Mouse (Mus musculus) myocyte (in vitro differentiated cells): ENCODE data around the gene Copb2. TPM values are rescaled to one million over a fixed set of nuclear protein-coding genes. Genes with fewer than 3 reads are reported as not detected.

Experiments used
- H3K27me3 ChIP-seq: one replicate; pipeline ENCODE4 v1.6.1; 2011; ENCODE audit not compliant: control insufficient read depth, insufficient read depth, insufficient read length
- H3K36me3 ChIP-seq: one replicate; pipeline ENCODE4 v1.6.1; 2011; ENCODE audit not compliant: control insufficient read depth, insufficient read depth
- H3K4me2 ChIP-seq: one replicate; pipeline ENCODE4 v1.6.1; 2011; ENCODE audit warnings: low read depth, control low read depth
- H3K4me3 ChIP-seq: one replicate; pipeline ENCODE4 v1.5.1; 2011; ENCODE audit warnings: mild to moderate bottlenecking, control low read depth, moderate library complexity
- H3K79me2 ChIP-seq: one replicate; pipeline ENCODE4 v1.6.1; 2011; ENCODE audit not compliant: control insufficient read depth, insufficient read depth
- H3ac ChIP-seq: one replicate; pipeline ENCODE4 v1.6.1; 2011; ENCODE audit not compliant: control insufficient read depth, insufficient read length
- CEBPB ChIP-seq: IDR thresholded peaks from 2 replicates; pipeline ENCODE4 v1.6.1; 2011; ENCODE audit warnings: mild to moderate bottlenecking, moderate library complexity; ENCODE audit not compliant: poor library complexity, insufficient read depth, severe bottlenecking
- E2F4 ChIP-seq: IDR thresholded peaks from one replicate; pipeline ENCODE4 v1.6.1; 2011; ENCODE audit warnings: mild to moderate bottlenecking, control low read depth, moderate library complexity; ENCODE audit not compliant: insufficient read depth
- MAX ChIP-seq: IDR thresholded peaks from one replicate; pipeline ENCODE4 v1.6.1; 2011; ENCODE audit warnings: low read depth, mild to moderate bottlenecking, control low read depth
- MYOD1 ChIP-seq, 3 experiments: IDR thresholded peaks; one replicate each; pipeline ENCODE4 v1.6.1; 2011; ENCODE audit warnings: control low read depth in 2 of 3, low read depth in 2 of 3, mild to moderate bottlenecking in 2 of 3, moderate library complexity in 1 of 3; ENCODE audit not compliant: insufficient read length in 2 of 3, control insufficient read depth in 1 of 3
- MYOG ChIP-seq, 3 experiments: IDR thresholded peaks; one replicate each; pipeline ENCODE4 v1.6.1; 2011; ENCODE audit warnings: control low read depth in 2 of 3, low read depth in 2 of 3, mild to moderate bottlenecking in 2 of 3; ENCODE audit not compliant: insufficient read length in 2 of 3, control insufficient read depth in 1 of 3, insufficient read depth in 1 of 3
- POLR2A ChIP-seq: IDR thresholded peaks from one replicate; pipeline ENCODE4 v1.6.1; 2011; ENCODE audit warnings: low read depth, mild to moderate bottlenecking, control low read depth, moderate library complexity; ENCODE audit not compliant: insufficient read length
- POLR2AphosphoS2 ChIP-seq: IDR thresholded peaks from one replicate; pipeline ENCODE4 v1.6.1; 2011; ENCODE audit warnings: low read depth, control low read depth; ENCODE audit not compliant: insufficient read length
- REST ChIP-seq: IDR thresholded peaks from one replicate; pipeline ENCODE4 v1.6.1; 2011; ENCODE audit warnings: mild to moderate bottlenecking, control low read depth, moderate library complexity; ENCODE audit not compliant: insufficient read depth, insufficient read length
- SRF ChIP-seq: IDR thresholded peaks from one replicate; pipeline ENCODE4 v1.6.1; 2011; ENCODE audit warnings: low read depth; ENCODE audit not compliant: control insufficient read depth, insufficient read length
- TCF12 ChIP-seq: IDR thresholded peaks from one replicate; pipeline ENCODE4 v1.6.1; 2011; ENCODE audit warnings: mild to moderate bottlenecking, control low read depth; ENCODE audit not compliant: poor library complexity, insufficient read depth, severe bottlenecking
- TCF3 ChIP-seq: IDR thresholded peaks from one replicate; pipeline ENCODE4 v1.6.1; 2011; ENCODE audit warnings: low read depth, control low read depth; ENCODE audit not compliant: insufficient read length
- USF1 ChIP-seq: IDR thresholded peaks from one replicate; pipeline ENCODE4 v1.6.1; 2011; ENCODE audit warnings: low read depth, mild to moderate bottlenecking, control low read depth, moderate library complexity
- polyA plus RNA-seq: library from polyadenylated mRNA; unstranded; fragments of >200 nt; fragmentation: generic; extraction: Trizol; gene quantifications from one replicate; pipeline ENCODE4 v1.2.1, GENCODE M21; 2012; ENCODE audit warnings: missing spikeins

Gene Copb2
- polyA plus RNA-seq, 1 experiment, result 94.1 TPM

DNA sequence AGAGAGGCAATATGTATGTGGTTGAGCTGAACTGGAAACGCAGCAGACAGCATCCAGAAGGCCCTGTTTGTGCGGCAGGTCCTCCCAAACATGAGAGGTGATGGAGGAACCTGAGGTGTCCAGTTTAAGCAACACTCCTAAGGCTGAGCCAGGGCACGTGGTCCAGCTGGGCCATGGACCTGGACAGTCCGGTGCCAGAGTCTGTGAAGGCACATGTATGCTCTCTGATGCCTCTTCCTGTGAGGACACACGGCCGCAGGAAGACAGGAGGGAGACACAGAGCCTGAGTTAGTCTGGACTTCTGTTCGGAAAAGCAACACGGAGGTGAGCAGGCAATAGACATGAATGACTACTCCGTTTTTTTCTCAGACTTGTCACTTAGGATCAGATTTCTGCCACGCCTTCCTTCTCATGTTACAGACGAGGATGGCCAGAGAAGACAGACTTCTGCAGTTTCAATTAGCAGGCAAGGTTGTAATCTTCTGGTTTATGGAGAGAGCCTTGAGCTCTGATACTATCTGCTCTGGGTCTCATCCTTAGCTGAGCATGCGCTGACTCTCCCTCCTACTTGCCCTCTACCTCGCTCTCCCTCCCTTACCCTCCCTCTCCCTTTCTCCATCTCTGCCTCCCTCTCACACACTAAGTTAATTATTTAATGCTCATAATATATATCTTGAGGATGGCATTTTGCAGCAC is 25.4 kb upstream of the Copb2 start:
- Histone ChIP-seq H3K4me3 (no peak overlapping the region), H3ac (no peak overlapping the region), H3K36me3 (no peaks in the 10 kb centered on the region), H3K4me2 (peak overlapping the region; percentile 44), H3K27me3 (no peaks in the 10 kb centered on the region), H3K79me2 (no peaks in the 10 kb centered on the region)
- TF ChIP-seq MYOD1 (IDR thresholded peaks at IDR 0.05; ENCODE audit: control insufficient read depth in 1 of 3, insufficient read length in 2 of 3, low read depth in 2 of 3) (no peak), POLR2AphosphoS2 (no peak), CEBPB (no peak), MYOG (IDR thresholded peaks at IDR 0.05; ENCODE audit: control insufficient read depth in 1 of 3, insufficient read depth in 1 of 3, insufficient read length in 2 of 3, low read depth in 2 of 3) (no peak), E2F4 (no peak), TCF12 (no peak), MAX (no peak), USF1 (no peak), TCF3 (no peak), POLR2A (no peak), REST (no peak)

GRCm38 (mm10) chr9:98538713-98539360 is 24.7 kb upstream of the Copb2 start:
- TF ChIP-seq USF1 (no peak), TCF12 (no peak), E2F4 (no peak), MAX (no peak), TCF3 (no peak), POLR2A (no peak), MYOD1 (IDR thresholded peaks at IDR 0.05; ENCODE audit: control insufficient read depth in 1 of 3, insufficient read length in 2 of 3, low read depth in 2 of 3) (no peak), CEBPB (no peak), MYOG (IDR thresholded peaks at IDR 0.05; ENCODE audit: control insufficient read depth in 1 of 3, insufficient read depth in 1 of 3, insufficient read length in 2 of 3, low read depth in 2 of 3) (no peak), REST (no peak), POLR2AphosphoS2 (no peak), SRF (no peak)
- no peaks in the 10 kb centered on the region for H3K79me2 ChIP-seq
- H3ac ChIP-seq, result no peak overlapping the region
- no peaks in the 10 kb centered on the region for H3K27me3 ChIP-seq
- H3K4me2 ChIP-seq, result peak overlapping the region; percentile 44
- H3K36me3 ChIP-seq, result no peaks in the 10 kb centered on the region
- no peak overlapping the region for H3K4me3 ChIP-seq

DNA sequence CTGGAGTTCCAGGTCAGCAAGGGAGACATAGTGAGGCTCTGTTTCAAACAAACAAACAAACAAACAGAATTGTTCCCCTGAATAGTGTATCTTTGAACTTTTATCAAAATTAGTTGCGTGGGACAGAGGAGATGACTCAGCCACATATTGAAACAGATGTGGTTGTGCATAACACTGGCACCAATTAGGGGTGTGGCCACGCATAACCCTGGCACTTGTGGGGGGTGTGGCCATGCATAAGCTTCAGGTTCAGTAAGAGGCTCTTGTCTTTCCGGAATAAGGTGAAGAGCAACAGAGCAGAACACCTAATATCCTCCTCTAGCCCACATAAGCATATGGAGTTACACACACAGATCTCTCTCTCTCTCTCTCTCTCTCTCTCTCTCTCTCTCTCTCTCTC is 19.5 kb upstream of the Copb2 start:
- Histone ChIP-seq H3K36me3 (no peaks in the 10 kb centered on the region), H3ac (no peak overlapping the region), H3K27me3 (no peaks in the 10 kb centered on the region), H3K4me3 (no peak overlapping the region), H3K79me2 (no peaks in the 10 kb centered on the region), H3K4me2 (no peak overlapping the region)
- TF ChIP-seq CEBPB (no peak), E2F4 (no peak), POLR2AphosphoS2 (no peak), POLR2A (no peak), USF1 (no peak), REST (no peak), MYOG (IDR thresholded peaks at IDR 0.05; ENCODE audit: control insufficient read depth in 1 of 3, insufficient read depth in 1 of 3, insufficient read length in 2 of 3, low read depth in 2 of 3) (no peak)

GRCm38 (mm10) chr9:98583852-98584251 is 20.3 kb downstream of the Copb2 start:
- H3K4me3 ChIP-seq, result no peak overlapping the region
- no peaks in the 10 kb centered on the region for H3K27me3 ChIP-seq
- no peak overlapping the region for H3ac ChIP-seq
- H3K4me2 ChIP-seq, result no peak overlapping the region
- H3K36me3 ChIP-seq, result peaks cover 79% of the 10 kb centered on the region
- H3K79me2 ChIP-seq, result no peaks in the 10 kb centered on the region
- no peak for TF ChIP-seq CEBPB
- TF ChIP-seq E2F4, result no peak
- TF ChIP-seq MYOD1 (IDR thresholded peaks at IDR 0.05; ENCODE audit: control insufficient read depth in 1 of 3, insufficient read length in 2 of 3, low read depth in 2 of 3), result no peak
- no peak for TF ChIP-seq SRF

DNA sequence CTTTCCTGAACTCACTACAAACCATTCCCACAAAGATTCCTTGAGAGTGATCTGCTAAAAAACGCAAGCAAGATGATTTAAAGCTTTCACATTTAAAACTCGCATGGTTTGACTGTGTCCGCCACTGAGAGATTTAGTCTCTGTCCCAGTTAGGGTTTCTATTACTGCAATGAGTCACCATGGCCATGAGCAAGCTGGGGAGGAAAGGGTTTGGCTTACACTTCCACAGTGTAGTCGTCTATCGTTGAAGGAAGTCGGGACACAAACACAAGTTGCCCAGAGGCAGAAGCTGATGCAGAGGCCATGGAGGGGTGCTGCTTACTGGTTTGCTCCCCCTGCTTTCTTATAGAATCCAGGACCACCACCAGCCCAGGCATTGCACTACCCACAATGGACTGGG is 36.6 kb downstream of the Copb2 start:
- H3K4me2 ChIP-seq, result peak overlapping the region; percentile 94
- peak overlapping the region; percentile 54 for H3K4me3 ChIP-seq

More for the DNA sequence above, 36.6 kb downstream of the Copb2 start:
- no peak overlapping the region for H3ac ChIP-seq
- H3K27me3 ChIP-seq, result no peaks in the 10 kb centered on the region
- TF ChIP-seq MAX, result no peak
- TF ChIP-seq MYOD1 (IDR thresholded peaks at IDR 0.05; ENCODE audit: control insufficient read depth in 1 of 3, insufficient read length in 2 of 3, low read depth in 2 of 3), result no peak
- no peak for TF ChIP-seq CEBPB
- no peak for TF ChIP-seq USF1
- no peak for TF ChIP-seq MYOG (IDR thresholded peaks at IDR 0.05; ENCODE audit: control insufficient read depth in 1 of 3, insufficient read depth in 1 of 3, insufficient read length in 2 of 3, low read depth in 2 of 3)
- TF ChIP-seq E2F4, result no peak
- no peak for TF ChIP-seq SRF
- TF ChIP-seq POLR2A, result no peak
- TF ChIP-seq REST, result no peak
- TF ChIP-seq POLR2AphosphoS2, result no peak
- no peak for TF ChIP-seq TCF3
- TF ChIP-seq TCF12, result no peak
- peaks cover 8% of the 10 kb centered on the region for H3K36me3 ChIP-seq
- peaks cover 27% of the 10 kb centered on the region for H3K79me2 ChIP-seq
